Mouse (Mus musculus) cerebellum, postnatal 25 days (tissue): Measurements from ENCODE around the gene Ccdc92b.
"Not testable (repeated sequence)": the region's sequence is repeated elsewhere in the genome, so short reads cannot be mapped to it uniquely, and the experiment has no call there.

Source experiments
- DNase-seq, 2 experiments: peaks; one replicate each; pipeline ENCODE4 v3.0.0; 2021; ENCODE audit warnings: mixed read lengths in 2 of 2

Gene Ccdc92b

GRCm38 (mm10) chr11:74619201-74619955, at the start of gene Ccdc92b:
TSS of gene Ccdc92b (plus strand) at chr11:74619605.
- DNase-seq: peak; percentile 78

GRCm38 (mm10) chr11:74569735-74570134, 49.7 kb upstream of the Ccdc92b start:
- no peak for DNase-seq

- DNase-seq: no peak
Measured at GRCm38 (mm10) chr11:74572459-74573061, 46.8 kb upstream of the Ccdc92b start.

GRCm38 (mm10) chr11:74574768-74575434, 44.5 kb upstream of the Ccdc92b start:
- DNase-seq: no peak

GRCm38 (mm10) chr11:74575940-74576339, 43.5 kb upstream of the Ccdc92b start:
- DNase-seq: no peak

GRCm38 (mm10) chr11:74577068-74577467, 42.3 kb upstream of the Ccdc92b start:
- no peak for DNase-seq

- DNase-seq: not testable (repeated sequence)
Measured at GRCm38 (mm10) chr11:74581333-74581732, 38.1 kb upstream of the Ccdc92b start.

GRCm38 (mm10) chr11:74582464-74582863, 36.9 kb upstream of the Ccdc92b start:
- DNase-seq: peak; percentile 75 to 80

- DNase-seq: no peak
Measured at GRCm38 (mm10) chr11:74583824-74584349, 35.5 kb upstream of the Ccdc92b start.

GRCm38 (mm10) chr11:74584946-74585723, 34.3 kb upstream of the Ccdc92b start:
- DNase-seq: peak in 1 of 2 experiments; percentile 49

GRCm38 (mm10) chr11:74586401-74586800, 33.0 kb upstream of the Ccdc92b start:
- peak; percentile 62 to 70 for DNase-seq

GRCm38 (mm10) chr11:74589401-74590238, 29.8 kb upstream of the Ccdc92b start:
- DNase-seq: peak; percentile 76 to 83

- DNase-seq: no peak
Measured at GRCm38 (mm10) chr11:74590239-74590596, 29.2 kb upstream of the Ccdc92b start.

GRCm38 (mm10) chr11:74590691-74591090, 28.7 kb upstream of the Ccdc92b start:
- DNase-seq: peak in 1 of 2 experiments; percentile 23

- DNase-seq: peak in 1 of 2 experiments; percentile 12
Measured at GRCm38 (mm10) chr11:74592246-74592645, 27.2 kb upstream of the Ccdc92b start.

GRCm38 (mm10) chr11:74597283-74597989, 22.0 kb upstream of the Ccdc92b start:
- no peak for DNase-seq

- no peak for DNase-seq
Measured at GRCm38 (mm10) chr11:74597990-74598337, 21.4 kb upstream of the Ccdc92b start.

GRCm38 (mm10) chr11:74602286-74602685, 17.1 kb upstream of the Ccdc92b start:
- no peak for DNase-seq

- no peak for DNase-seq
Measured at GRCm38 (mm10) chr11:74610068-74610467, 9.3 kb upstream of the Ccdc92b start.

GRCm38 (mm10) chr11:74610545-74611176, 8.7 kb upstream of the Ccdc92b start, which contains the start of gene Rap1gap2:
TSS of gene Rap1gap2 (minus strand) at chr11:74610915.
- peak; percentile 42 to 55 for DNase-seq

- no peak for DNase-seq
Measured at GRCm38 (mm10) chr11:74611437-74611836, 8.0 kb upstream of the Ccdc92b start.
